Mouse (Mus musculus) liver, embryonic 14.5 days (tissue): ENCODE results near the gene Ppa2. TPM values are rescaled to one million over a fixed set of nuclear protein-coding genes. Genes with fewer than 3 reads are reported as not detected.

Experiments used
- ATAC-seq: fragments of 200-750 bp; cut with Nextera tagmentation; 2 replicates; pipeline ENCODE4 v1.8.0; 2017; ENCODE audit warnings: moderate number of reproducible peaks, mild to moderate bottlenecking, moderate library complexity; ENCODE audit not compliant: insufficient read depth
- DNase-seq, 3 experiments: peaks; one replicate each; pipeline ENCODE4 v3.0.0-alpha.2; 2012 to 2013; ENCODE audit warnings: low read depth in 3 of 3, low spot score in 3 of 3
- H3K27ac ChIP-seq: fragments of 300-500 bp; sonication (generic); 2 replicates; pipeline ENCODE4 v1.5.1; 2014; ENCODE audit warnings: moderate library complexity, mild to moderate bottlenecking, control low read depth, inconsistent platforms
- H3K27me3 ChIP-seq: fragments of 300-500 bp; sonication (generic); 2 replicates; pipeline ENCODE4 v1.6.1; 2014; ENCODE audit warnings: mild to moderate bottlenecking, low read length, moderate library complexity; ENCODE audit not compliant: control insufficient read depth, insufficient read depth
- H3K36me3 ChIP-seq: fragments of 300-500 bp; sonication (generic); replicated peaks from 2 replicates; pipeline ENCODE4 v1.6.1; 2014; ENCODE audit warnings: low read depth; ENCODE audit not compliant: control insufficient read depth, insufficient read depth
- H3K4me1 ChIP-seq, 2 experiments: fragments of 200-500 bp in 1 of 2; fragments of 300-500 bp in 1 of 2; sonication (generic) in 1 of 2; replicated peaks; 2 replicates each; pipeline ENCODE4 v1.6.1; 2012 to 2014; ENCODE audit warnings: antibody characterized with exemption in 1 of 2, inconsistent platforms in 1 of 2, low read length in 1 of 2; ENCODE audit not compliant: control insufficient read depth in 2 of 2, insufficient read depth in 2 of 2
- H3K4me2 ChIP-seq: fragments of 300-500 bp; sonication (generic); 2 replicates; pipeline ENCODE4 v1.6.1; 2014; ENCODE audit warnings: low read depth, mild to moderate bottlenecking, control low read depth, moderate library complexity
- H3K4me3 ChIP-seq, 2 experiments: fragments of 200-500 bp in 1 of 2; fragments of 300-500 bp in 1 of 2; sonication (generic) in 1 of 2; 2 replicates each; pipeline ENCODE4 v1.5.1; 2012 to 2014; ENCODE audit warnings: low read depth in 2 of 2, low read length in 2 of 2, mild to moderate bottlenecking in 2 of 2, control low read depth in 1 of 2, inconsistent platforms in 1 of 2, moderate library complexity in 1 of 2; ENCODE audit not compliant: insufficient read depth in 1 of 2
- H3K9ac ChIP-seq: fragments of 300-500 bp; sonication (generic); replicated peaks from 2 replicates; pipeline ENCODE4 v1.6.1; 2014; ENCODE audit warnings: mild to moderate bottlenecking, control low read depth, moderate library complexity
- H3K9me3 ChIP-seq: fragments of 300-500 bp; sonication (generic); 2 replicates; pipeline ENCODE4 v1.6.1; 2016; ENCODE audit warnings: low read length, mixed read lengths; ENCODE audit not compliant: control insufficient read depth
- CTCF ChIP-seq: IDR thresholded peaks from 2 replicates; pipeline ENCODE4 v1.5.1; 2016; ENCODE audit warnings: antibody characterized with exemption, low read depth, control low read depth
- EP300 ChIP-seq: IDR thresholded peaks from 2 replicates; pipeline ENCODE4 v1.6.1; 2016; ENCODE audit warnings: antibody characterized with exemption, low read depth
- WGBS: fragments of 180-500 bp; shearing (Covaris S2); extraction: QIAGEN DNeasy Blood & Tissue Kit; methylation state at CpG from one replicate; pipeline ENCODE4 v1.1.7; 2014; ENCODE audit not compliant: insufficient replicate concordance; 5-methylcytosine and 5-hydroxymethylcytosine counted together
- polyA plus RNA-seq, 2 experiments: library from polyadenylated mRNA; depleted of rRNA in 1 of 2; stranded (reverse) in 1 of 2; unstranded in 1 of 2; fragments of >200 nt; fragmentation: Nextera tagmentation in 1 of 2; extraction: Ambion mirVana in 1 of 2; gene quantifications; 2 replicates each; pipeline versions ENCODE4 v1.2.1 to v1.2.3; 2012 to 2014

Gene Ppa2
- polyA plus RNA-seq, 2 experiments: 18.4 to 42.1 TPM

DNA sequence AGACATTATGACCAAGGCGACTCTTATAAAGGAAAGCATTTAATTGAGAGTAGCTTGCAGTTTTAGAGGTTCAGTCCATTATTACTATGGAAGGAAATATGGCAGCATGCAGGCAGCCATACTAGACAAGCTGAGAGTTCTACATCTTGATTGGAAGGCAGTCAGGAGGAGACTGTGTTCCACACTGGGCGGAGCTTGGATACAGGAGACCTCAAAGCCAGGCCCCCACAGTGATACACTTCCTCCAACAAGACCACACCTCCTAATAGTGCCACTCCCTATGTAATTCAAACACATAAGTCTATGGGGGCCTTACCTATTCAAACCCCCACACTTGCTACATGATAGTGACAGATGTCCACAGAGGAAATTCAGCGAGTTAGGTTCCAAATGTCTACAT is 1.5 kb upstream of the Ppa2 start:
- Histone ChIP-seq H3K27me3 (no peaks in the 10 kb centered on the region), H3K4me2 (no peak overlapping the region), H3K27ac (no peak overlapping the region), H3K36me3 (no peaks in the 10 kb centered on the region), H3K4me3 (no peak overlapping the region), H3K4me1 (peaks cover 0 to 8% of the 10 kb centered on the region in 2 experiments; a peak in 2 of 4 replicates), H3K9ac (no peak overlapping the region), H3K9me3 (no peaks in the 10 kb centered on the region)
- DNase-seq (no peak), ATAC-seq (no peak)
- TF ChIP-seq EP300 (no peak), CTCF (no peak)
- 77% methylated on average over 3 of the region's 3 CpGs for WGBS

DNA sequence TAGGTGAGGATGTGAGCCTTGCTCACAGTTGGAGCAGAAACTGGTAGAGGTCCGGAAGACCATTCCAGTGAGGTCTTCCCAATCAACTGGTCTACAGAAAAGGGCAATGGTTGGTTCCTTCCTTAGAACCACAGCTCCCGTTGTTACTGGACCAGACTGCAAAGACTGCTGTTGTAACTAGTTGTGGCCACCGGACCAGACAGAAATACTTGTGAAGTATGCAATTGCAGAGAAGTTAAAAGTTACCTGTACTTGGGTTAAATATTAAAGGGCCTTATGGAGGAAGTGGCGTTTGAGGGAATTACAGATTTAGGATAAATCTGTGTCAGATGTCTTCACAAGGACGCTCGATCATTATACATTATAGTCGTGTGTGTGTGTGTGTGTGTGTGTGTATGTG is 551 bp upstream of the Ppa2 start:
- DNase-seq (no peak), ATAC-seq (no peak)
- H3K27me3 ChIP-seq: no peaks in the 10 kb centered on the region
- H3K4me3 ChIP-seq: peak overlapping the region in 1 of 2 experiments; percentile 71; a peak in 1 of 4 replicates
- TF ChIP-seq EP300 (no peak), CTCF (no peak)
- H3K4me1 ChIP-seq: peaks cover 0 to 8% of the 10 kb centered on the region in 2 experiments; a peak in 2 of 4 replicates
- no peak overlapping the region for H3K9ac ChIP-seq
- no peak overlapping the region for H3K4me2 ChIP-seq
- no peak overlapping the region for H3K27ac ChIP-seq
- WGBS: 72% methylated on average over 7 of the region's 7 CpGs
- no peaks in the 10 kb centered on the region for H3K36me3 ChIP-seq
- H3K9me3 ChIP-seq: no peaks in the 10 kb centered on the region

DNA sequence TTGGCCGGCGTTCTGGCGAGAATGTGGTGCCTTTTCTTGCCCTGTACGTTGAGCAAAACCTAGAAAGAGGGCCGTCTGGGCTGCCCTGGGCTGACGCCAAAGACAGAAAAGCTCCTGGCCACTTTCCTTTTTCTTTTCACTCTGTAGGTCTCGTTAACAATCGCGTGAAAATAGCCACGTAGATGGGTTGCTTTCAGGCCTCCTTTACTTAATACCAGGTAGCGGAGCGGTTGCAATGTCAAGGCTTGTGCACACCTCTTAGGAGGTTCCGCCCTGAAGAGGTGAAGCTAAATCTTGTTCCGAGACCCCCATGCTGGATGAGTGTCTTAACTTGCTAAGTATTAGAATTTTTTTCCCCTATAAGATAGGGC is 884 bp downstream of the Ppa2 start:
- H3K4me2 ChIP-seq: peak overlapping the region; percentile 73
- H3K9me3 ChIP-seq: no peaks in the 10 kb centered on the region
- ATAC-seq: no peak
- 23% methylated on average over 14 of the region's 14 CpGs for WGBS
- no peaks in the 10 kb centered on the region for H3K27me3 ChIP-seq
- TF ChIP-seq EP300: no peak
- no peak for TF ChIP-seq CTCF
- DNase-seq: no peak
- H3K36me3 ChIP-seq: no peaks in the 10 kb centered on the region
- peaks cover 0 to 8% of the 10 kb centered on the region in 2 experiments; a peak in 2 of 4 replicates for H3K4me1 ChIP-seq
- H3K27ac ChIP-seq: no peak overlapping the region
- H3K9ac ChIP-seq: peak overlapping the region; percentile 69
- H3K4me3 ChIP-seq: peak overlapping the region; percentile 71 to 75

DNA sequence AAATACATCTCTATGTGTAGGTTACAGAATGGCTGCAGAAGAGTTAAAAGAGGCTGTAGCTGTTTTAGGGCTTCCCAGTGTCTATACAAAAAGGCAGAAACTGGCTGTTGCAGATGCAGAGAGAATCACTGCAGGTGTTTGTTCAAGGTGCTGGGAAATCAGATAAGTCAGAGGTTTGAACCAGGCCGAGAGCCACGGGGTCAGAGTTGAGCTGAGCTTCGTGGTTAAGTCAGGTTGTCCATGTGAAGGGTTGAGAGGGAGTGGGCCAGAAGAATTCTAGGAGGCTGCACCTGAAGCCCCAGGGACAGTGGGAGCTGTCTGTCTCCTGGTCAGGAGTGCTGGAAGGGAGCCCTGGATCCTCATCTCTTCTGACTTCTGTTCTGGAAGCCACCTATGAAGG is 2.4 kb downstream of the Ppa2 start:
- WGBS: 38% methylated on average over 3 of the region's 3 CpGs
- ATAC-seq: no peak
- Histone ChIP-seq H3K4me2 (no peak overlapping the region), H3K9ac (no peak overlapping the region), H3K27ac (no peak overlapping the region), H3K4me3 (no peak overlapping the region), H3K4me1 (peaks cover 0 to 8% of the 10 kb centered on the region in 2 experiments; a peak in 2 of 4 replicates), H3K27me3 (no peaks in the 10 kb centered on the region), H3K9me3 (no peaks in the 10 kb centered on the region), H3K36me3 (no peaks in the 10 kb centered on the region)
- no peak for TF ChIP-seq CTCF
- no peak for TF ChIP-seq EP300
- no peak for DNase-seq

DNA sequence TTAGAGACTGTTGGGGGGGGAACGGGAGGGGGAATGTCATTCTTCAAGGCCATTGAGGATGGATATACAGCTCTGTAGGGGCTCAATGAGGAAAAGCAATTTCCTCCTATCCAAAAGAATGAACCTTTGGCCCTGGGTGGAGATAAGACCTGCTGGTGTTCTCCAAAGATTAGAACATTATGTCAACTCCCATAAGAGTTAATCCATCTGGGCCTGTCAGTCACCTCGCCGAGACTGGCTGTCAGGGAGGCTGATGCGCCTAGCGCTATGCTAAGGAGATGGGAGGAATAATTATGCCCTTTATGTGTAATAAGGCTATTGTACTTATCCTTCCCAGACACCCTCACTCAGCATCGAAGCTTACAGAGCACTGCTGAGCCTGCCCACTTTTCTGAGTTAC is 2.9 kb downstream of the Ppa2 start:
- Histone ChIP-seq H3K4me3 (no peak overlapping the region), H3K27ac (no peak overlapping the region), H3K36me3 (no peaks in the 10 kb centered on the region), H3K4me1 (peaks cover 0 to 8% of the 10 kb centered on the region in 2 experiments; a peak in 2 of 4 replicates), H3K9ac (no peak overlapping the region), H3K9me3 (no peaks in the 10 kb centered on the region), H3K4me2 (no peak overlapping the region), H3K27me3 (no peaks in the 10 kb centered on the region)
- TF ChIP-seq CTCF (no peak), EP300 (0 out of 2 replicates have a peak, but pooled peaks have one; percentile 20)
- ATAC-seq (no peak), DNase-seq (peak; percentile 10 to 22 (median 19))
- WGBS: 57% methylated on average over 6 of the region's 6 CpGs
